Mouse (Mus musculus) frontal cortex, adult 2 months (tissue): ENCODE data around the gene Ninl. TPM values are rescaled to one million over a fixed set of nuclear protein-coding genes. Genes with fewer than 3 reads are reported as not detected.
A peak's percentile ranks its signal among the peaks of the same experiment; 100 is the strongest.

Experiments
- DNase-seq, 2 experiments: peaks; one replicate each; pipeline ENCODE4 v3.0.0; 2022; ENCODE audit warnings: low spot score in 1 of 2; ENCODE audit errors: extremely low spot score in 1 of 2
- polyA plus RNA-seq: library from polyadenylated mRNA; depleted of rRNA; stranded (reverse); fragments of >200 nt; gene quantifications from 2 replicates; pipeline ENCODE4 v1.2.3, GENCODE M21; 2012

Gene Ninl
- polyA plus RNA-seq, 1 experiment = 7.2 TPM

GRCm38 (mm10) chr2:151000402-151001178, 38.6 kb downstream of the Ninl start:
- DNase-seq = peak in 1 of 2 experiments; percentile 77

GRCm38 (mm10) chr2:150999021-150999420, 40.2 kb downstream of the Ninl start:
- no peak for DNase-seq

GRCm38 (mm10) chr2:150997618-150998017, 41.6 kb downstream of the Ninl start:
- peak; percentile 14 to 20 for DNase-seq

GRCm38 (mm10) chr2:150995324-150995723, 43.9 kb downstream of the Ninl start:
- no peak for DNase-seq

GRCm38 (mm10) chr2:150991050-150991449, 48.1 kb downstream of the Ninl start:
- no peak for DNase-seq

GRCm38 (mm10) chr2:150990506-150990905, 48.7 kb downstream of the Ninl start:
- DNase-seq = no peak

- no peak for DNase-seq
Measured at GRCm38 (mm10) chr2:150985359-150985758, 53.8 kb downstream of the Ninl start.

- DNase-seq = no peak
Measured at GRCm38 (mm10) chr2:150982051-150982450, 57.1 kb downstream of the Ninl start.

- no peak for DNase-seq
Measured at GRCm38 (mm10) chr2:150981524-150981923, 57.7 kb downstream of the Ninl start.

- no peak for DNase-seq
Measured at GRCm38 (mm10) chr2:150979861-150980620, 59.1 kb downstream of the Ninl start.

GRCm38 (mm10) chr2:150978791-150979190, 60.4 kb downstream of the Ninl start:
- DNase-seq = no peak

GRCm38 (mm10) chr2:150977676-150978075, 61.5 kb downstream of the Ninl start:
- no peak for DNase-seq

- no peak for DNase-seq
Measured at GRCm38 (mm10) chr2:150976871-150977270, 62.3 kb downstream of the Ninl start.

- no peak for DNase-seq
Measured at GRCm38 (mm10) chr2:150973401-150974115, 65.6 kb downstream of the Ninl start.

GRCm38 (mm10) chr2:150972681-150973080, 66.5 kb downstream of the Ninl start:
- no peak for DNase-seq

GRCm38 (mm10) chr2:150971856-150972255, 67.3 kb downstream of the Ninl start:
- DNase-seq = no peak

- DNase-seq = no peak
Measured at GRCm38 (mm10) chr2:150969231-150969630, 70.0 kb downstream of the Ninl start.

- no peak for DNase-seq
Measured at GRCm38 (mm10) chr2:150967491-150967890, 71.7 kb downstream of the Ninl start.

GRCm38 (mm10) chr2:150965951-150966350, 73.2 kb downstream of the Ninl start:
- DNase-seq = no peak

- DNase-seq = no peak
Measured at GRCm38 (mm10) chr2:150964641-150965040, 74.5 kb downstream of the Ninl start.

- DNase-seq = no peak
Measured at GRCm38 (mm10) chr2:150963246-150963645, 75.9 kb downstream of the Ninl start.
